Mouse (Mus musculus): ENCODE measurements around the gene Irf4. TPM values are rescaled to one million over a fixed set of nuclear protein-coding genes. Genes with fewer than 3 reads are reported as not detected.

Gene Irf4
- polyA plus RNA-seq, 1 experiment: 0.01 TPM

GRCm38 (mm10) chr13:30764014-30764740, 15.2 kb downstream of the Irf4 start:
- no peaks in the 10 kb centered on the region for H3K36me3 ChIP-seq (ENCODE audit: control insufficient read depth, insufficient read depth)
- H3K79me2 ChIP-seq (ENCODE audit: control insufficient read depth, insufficient read depth): no peaks in the 10 kb centered on the region
- no peak overlapping the region for H3K4me2 ChIP-seq (ENCODE audit: low read depth)
- no peak overlapping the region for H3K4me3 ChIP-seq
- no peak overlapping the region for H3ac ChIP-seq (ENCODE audit: control insufficient read depth, insufficient read length)
- TF ChIP-seq MYOG (IDR thresholded peaks at IDR 0.05; ENCODE audit: control insufficient read depth in 1 of 3, insufficient read depth in 1 of 3, insufficient read length in 2 of 3, low read depth in 2 of 3) (no peak), MAX (IDR thresholded peaks at IDR 0.05; ENCODE audit: low read depth) (no peak), POLR2AphosphoS2 (IDR thresholded peaks at IDR 0.05; ENCODE audit: insufficient read length, low read depth) (no peak), REST (IDR thresholded peaks at IDR 0.05; ENCODE audit: insufficient read depth, insufficient read length) (no peak), E2F4 (IDR thresholded peaks at IDR 0.05; ENCODE audit: insufficient read depth) (no peak), SRF (IDR thresholded peaks at IDR 0.05; ENCODE audit: control insufficient read depth, insufficient read length, low read depth) (no peak), CEBPB (IDR thresholded peaks at IDR 0.05; ENCODE audit: insufficient read depth, poor library complexity, severe bottlenecking) (no peak), TCF3 (IDR thresholded peaks at IDR 0.05; ENCODE audit: insufficient read length, low read depth) (no peak), MYOD1 (IDR thresholded peaks at IDR 0.05; ENCODE audit: control insufficient read depth in 1 of 3, insufficient read length in 2 of 3, low read depth in 2 of 3) (no peak)
- H3K27me3 ChIP-seq (ENCODE audit: control insufficient read depth, insufficient read depth, insufficient read length): no peaks in the 10 kb centered on the region

- Histone ChIP-seq H3K27me3 (ENCODE audit: control insufficient read depth, insufficient read depth, insufficient read length) (no peaks in the 10 kb centered on the region), H3K4me3 (no peak overlapping the region), H3ac (ENCODE audit: control insufficient read depth, insufficient read length) (no peak overlapping the region), H3K4me2 (ENCODE audit: low read depth) (no peak overlapping the region), H3K79me2 (ENCODE audit: control insufficient read depth, insufficient read depth) (no peaks in the 10 kb centered on the region), H3K36me3 (ENCODE audit: control insufficient read depth, insufficient read depth) (no peaks in the 10 kb centered on the region)
- TF ChIP-seq TCF12 (IDR thresholded peaks at IDR 0.05; ENCODE audit: insufficient read depth, poor library complexity, severe bottlenecking) (no peak), POLR2AphosphoS2 (IDR thresholded peaks at IDR 0.05; ENCODE audit: insufficient read length, low read depth) (no peak), POLR2A (IDR thresholded peaks at IDR 0.05; ENCODE audit: insufficient read length, low read depth) (no peak), TCF3 (IDR thresholded peaks at IDR 0.05; ENCODE audit: insufficient read length, low read depth) (no peak), SRF (IDR thresholded peaks at IDR 0.05; ENCODE audit: control insufficient read depth, insufficient read length, low read depth) (no peak), CEBPB (IDR thresholded peaks at IDR 0.05; ENCODE audit: insufficient read depth, poor library complexity, severe bottlenecking) (no peak), REST (IDR thresholded peaks at IDR 0.05; ENCODE audit: insufficient read depth, insufficient read length) (no peak), E2F4 (IDR thresholded peaks at IDR 0.05; ENCODE audit: insufficient read depth) (no peak), MYOD1 (IDR thresholded peaks at IDR 0.05; ENCODE audit: control insufficient read depth in 1 of 3, insufficient read length in 2 of 3, low read depth in 2 of 3) (no peak), USF1 (IDR thresholded peaks at IDR 0.05; ENCODE audit: low read depth) (no peak), MAX (IDR thresholded peaks at IDR 0.05; ENCODE audit: low read depth) (no peak), MYOG (IDR thresholded peaks at IDR 0.05; ENCODE audit: control insufficient read depth in 1 of 3, insufficient read depth in 1 of 3, insufficient read length in 2 of 3, low read depth in 2 of 3) (no peak)
Measured at GRCm38 (mm10) chr13:30765906-30766305, 16.9 kb downstream of the Irf4 start.

- no peaks in the 10 kb centered on the region for H3K36me3 ChIP-seq (ENCODE audit: control insufficient read depth, insufficient read depth)
- H3K27me3 ChIP-seq (ENCODE audit: control insufficient read depth, insufficient read depth, insufficient read length): no peaks in the 10 kb centered on the region
- no peaks in the 10 kb centered on the region for H3K79me2 ChIP-seq (ENCODE audit: control insufficient read depth, insufficient read depth)
- no peak overlapping the region for H3K4me2 ChIP-seq (ENCODE audit: low read depth)
- H3ac ChIP-seq (ENCODE audit: control insufficient read depth, insufficient read length): no peak overlapping the region
- TF ChIP-seq MYOG (IDR thresholded peaks at IDR 0.05; ENCODE audit: control insufficient read depth in 1 of 3, insufficient read depth in 1 of 3, insufficient read length in 2 of 3, low read depth in 2 of 3): no peak
- TF ChIP-seq REST (IDR thresholded peaks at IDR 0.05; ENCODE audit: insufficient read depth, insufficient read length): no peak
- TF ChIP-seq TCF3 (IDR thresholded peaks at IDR 0.05; ENCODE audit: insufficient read length, low read depth): no peak
- TF ChIP-seq POLR2A (IDR thresholded peaks at IDR 0.05; ENCODE audit: insufficient read length, low read depth): no peak
- no peak for TF ChIP-seq E2F4 (IDR thresholded peaks at IDR 0.05; ENCODE audit: insufficient read depth)
- H3K4me3 ChIP-seq: no peak overlapping the region
Measured at GRCm38 (mm10) chr13:30766636-30767476, 17.8 kb downstream of the Irf4 start.

GRCm38 (mm10) chr13:30767477-30768127, 18.6 kb downstream of the Irf4 start:
- Histone ChIP-seq H3K36me3 (ENCODE audit: control insufficient read depth, insufficient read depth) (no peaks in the 10 kb centered on the region), H3K79me2 (ENCODE audit: control insufficient read depth, insufficient read depth) (no peaks in the 10 kb centered on the region), H3ac (ENCODE audit: control insufficient read depth, insufficient read length) (no peak overlapping the region), H3K27me3 (ENCODE audit: control insufficient read depth, insufficient read depth, insufficient read length) (no peaks in the 10 kb centered on the region), H3K4me3 (no peak overlapping the region), H3K4me2 (ENCODE audit: low read depth) (no peak overlapping the region)
- TF ChIP-seq MYOD1 (IDR thresholded peaks at IDR 0.05; ENCODE audit: control insufficient read depth in 1 of 3, insufficient read length in 2 of 3, low read depth in 2 of 3): no peak
